Mouse (Mus musculus) liver, adult 2 months (tissue): Measurements from ENCODE around the gene Spata31d1a.

ENCODE experiments used
- CTCF ChIP-seq: fragments of 200-500 bp; IDR thresholded peaks from 2 replicates; pipeline ENCODE4 v1.5.1; 2011; ENCODE audit warnings: low read depth, low read length, control low read depth
- POLR2A ChIP-seq: fragments of 200-500 bp; IDR thresholded peaks from 2 replicates; pipeline ENCODE4 v1.6.1; 2011; ENCODE audit warnings: low read length, control low read depth; ENCODE audit not compliant: insufficient read depth; ENCODE audit errors: extremely low read depth

DNA sequence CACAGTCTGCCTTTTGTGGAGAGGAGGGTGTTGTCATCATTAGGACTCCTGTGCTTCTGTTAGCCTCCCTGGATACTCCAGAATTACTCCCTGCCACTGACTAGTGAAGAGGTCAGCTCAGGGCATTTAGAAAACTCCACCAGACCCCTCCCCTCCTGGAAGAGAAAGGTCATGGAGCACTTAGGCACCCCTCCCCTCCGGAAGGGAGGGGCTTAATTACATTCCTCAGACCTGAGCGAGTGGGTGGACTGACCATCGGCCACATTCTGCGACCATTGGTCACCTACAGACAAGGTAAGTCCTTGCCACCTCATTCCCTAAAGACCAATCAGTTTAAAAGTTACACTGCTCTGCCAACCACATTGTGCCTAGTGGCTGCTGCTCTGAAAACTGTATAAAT is 30.8 kb downstream of the Spata31d1a start:
- TF ChIP-seq CTCF: no peak
- no peak for TF ChIP-seq POLR2A
